Mouse (Mus musculus) ovary, postnatal 14 days (tissue): ENCODE data around the gene Gsta1.
"Not testable (repeated sequence)": the region's sequence is repeated elsewhere in the genome, so short reads cannot be mapped to it uniquely, and the experiment has no call there.

Experiments
- DNase-seq: peaks from one replicate; pipeline ENCODE4 v3.0.0; 2022; ENCODE audit warnings: low spot score

Gene Gsta1

DNA sequence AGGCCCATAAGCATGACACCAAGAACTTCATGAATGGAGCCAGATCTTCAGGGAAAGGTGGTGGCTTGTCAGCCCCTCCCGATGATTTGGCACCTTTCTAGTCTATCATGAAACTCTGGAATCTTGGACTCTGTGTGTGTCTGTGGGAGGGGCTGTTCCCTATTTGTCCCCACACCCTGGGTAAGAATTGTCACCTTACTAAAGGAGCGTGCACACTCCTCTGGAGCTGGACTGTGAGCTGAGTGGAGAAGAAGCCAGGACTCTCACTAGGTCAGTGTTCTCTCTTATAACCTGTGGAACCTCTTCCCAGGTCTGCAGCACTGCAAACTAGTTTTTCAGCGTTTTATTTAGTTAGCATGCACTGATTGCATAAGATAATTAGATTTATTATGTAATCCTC is at the start of gene Gsta1:
TSS of gene Gsta1 (plus strand) at position 196 of the 400 bp plus-strand sequence.
- not testable (repeated sequence) for DNase-seq

DNA sequence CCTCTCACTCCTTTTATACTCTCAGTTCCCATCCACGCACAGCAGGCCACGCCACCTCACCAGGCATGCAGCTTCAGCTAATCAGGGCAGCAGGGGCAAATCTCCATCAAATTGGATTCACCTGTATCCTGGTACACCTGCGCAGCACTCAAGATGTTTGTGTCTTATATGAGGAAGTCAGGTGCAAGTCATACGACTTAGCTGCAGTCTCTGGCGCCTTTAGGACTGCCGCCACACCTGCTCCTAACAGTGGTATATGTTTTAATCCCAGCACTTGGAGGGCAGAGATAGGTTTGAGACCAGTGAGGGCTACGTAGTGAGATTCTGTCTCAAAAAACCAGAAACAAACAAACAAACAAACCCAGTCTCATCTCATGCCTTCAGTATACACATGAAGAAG is 48.0 kb upstream of the Gsta1 start, which contains the start of gene Gsta4:
TSS of gene Gsta4 (plus strand) at position 301 of the 400 bp plus-strand sequence.
- DNase-seq = not testable (repeated sequence)

DNA sequence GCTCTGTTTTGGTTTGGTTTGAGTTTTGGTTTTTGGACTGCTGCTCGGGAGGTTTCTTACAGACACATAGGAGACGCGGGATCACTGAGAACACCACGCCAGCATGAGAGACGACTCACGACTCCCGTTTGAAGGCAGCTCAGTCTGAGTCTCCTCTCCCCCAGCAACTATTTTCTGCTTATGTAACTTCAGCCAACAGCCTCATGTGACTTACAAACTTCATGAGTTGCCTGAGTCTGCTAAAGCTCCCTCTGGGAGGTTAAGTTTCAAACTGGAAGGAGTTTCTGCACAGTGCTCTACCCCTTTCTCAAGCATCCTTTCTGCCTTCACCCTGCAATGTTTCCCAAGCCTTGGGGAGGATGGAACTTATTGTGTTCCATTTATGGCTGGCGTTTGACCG is 44.8 kb upstream of the Gsta1 start:
- DNase-seq = no peak

DNA sequence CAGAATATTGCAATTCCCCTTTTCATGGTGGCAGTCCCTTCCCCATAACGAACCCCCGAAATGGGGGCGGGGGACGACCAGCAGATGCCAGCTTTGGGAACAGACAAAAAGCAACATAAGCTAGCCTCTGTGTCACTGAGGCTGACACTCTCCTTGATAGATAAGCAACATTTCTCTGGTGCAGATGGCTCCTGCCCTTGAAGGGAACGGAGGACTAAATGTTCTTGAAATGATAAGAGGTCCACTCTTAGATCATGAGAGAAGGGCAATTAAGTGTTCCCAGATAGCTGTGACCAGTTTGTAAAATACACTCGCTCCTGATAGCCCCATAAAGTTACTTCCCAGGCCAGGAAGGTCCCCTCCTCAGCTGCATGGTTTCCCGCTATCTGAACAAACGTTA is 41.5 kb upstream of the Gsta1 start:
- DNase-seq = no peak

DNA sequence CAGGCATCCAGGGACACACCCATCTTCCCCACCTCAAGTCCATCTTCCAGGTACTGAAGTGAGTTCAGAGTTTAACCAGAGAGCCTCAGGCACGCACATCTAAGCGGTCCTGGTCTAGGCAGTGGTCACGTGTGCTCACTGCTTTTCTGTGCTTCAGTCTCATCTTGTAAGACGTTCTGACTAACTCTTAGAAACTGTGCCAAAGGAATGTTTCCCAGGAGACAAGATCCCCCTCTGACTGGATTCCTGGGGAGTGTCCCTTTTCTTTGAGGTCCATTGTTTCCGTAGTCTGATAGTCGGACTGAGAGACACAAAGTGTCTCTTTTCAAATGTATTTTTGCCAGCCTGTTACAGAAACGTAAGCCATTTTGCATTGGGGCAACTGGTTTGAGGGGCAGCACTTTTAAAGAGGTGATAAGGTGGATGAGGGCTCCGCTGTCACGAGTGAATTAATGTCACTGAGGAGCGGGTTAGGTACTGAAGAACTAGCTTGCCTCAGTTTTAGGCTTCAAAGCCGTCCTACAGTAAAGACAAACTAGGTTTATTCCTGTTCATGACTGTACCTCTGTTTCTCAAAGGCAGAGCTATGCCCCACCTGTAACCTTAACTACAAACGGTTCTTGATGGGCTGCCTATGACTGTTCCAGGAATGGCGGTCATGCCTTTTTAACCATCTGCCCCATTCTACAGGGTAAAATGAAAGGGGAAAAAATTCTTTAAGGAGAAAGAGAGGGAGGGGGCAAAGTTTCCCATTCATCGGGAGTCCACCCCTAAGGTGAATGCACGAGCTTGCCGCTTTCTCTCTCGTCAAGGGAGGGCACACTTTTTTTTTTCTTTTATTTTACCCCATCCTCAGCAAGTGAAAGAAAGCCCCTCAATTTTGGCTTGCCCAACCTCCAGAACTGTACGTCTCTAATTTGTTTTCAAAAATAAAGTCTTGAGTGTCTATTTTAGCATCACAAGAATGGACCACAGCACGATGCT is 39.5 kb upstream of the Gsta1 start:
- no peak for DNase-seq

DNA sequence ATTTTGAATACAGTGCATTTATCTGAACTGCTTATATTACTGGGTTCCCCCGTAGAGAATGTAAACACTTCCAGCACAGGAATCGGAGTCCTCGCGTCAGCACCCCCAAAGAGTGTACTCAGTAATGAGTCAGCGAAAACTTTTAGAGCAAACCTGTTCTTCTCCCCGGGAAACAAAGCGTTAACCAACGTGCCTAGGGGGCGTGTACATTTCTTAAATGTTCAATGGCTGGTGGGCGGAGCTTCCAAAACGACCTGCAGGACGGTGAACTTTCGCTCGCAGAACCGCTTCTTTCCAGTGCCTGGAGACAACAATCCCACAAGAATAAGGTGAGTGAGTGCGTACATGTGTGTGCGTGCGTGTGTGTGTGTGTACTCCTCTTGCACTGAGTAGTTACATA is 38.7 kb upstream of the Gsta1 start:
- DNase-seq = peak; percentile 51

DNA sequence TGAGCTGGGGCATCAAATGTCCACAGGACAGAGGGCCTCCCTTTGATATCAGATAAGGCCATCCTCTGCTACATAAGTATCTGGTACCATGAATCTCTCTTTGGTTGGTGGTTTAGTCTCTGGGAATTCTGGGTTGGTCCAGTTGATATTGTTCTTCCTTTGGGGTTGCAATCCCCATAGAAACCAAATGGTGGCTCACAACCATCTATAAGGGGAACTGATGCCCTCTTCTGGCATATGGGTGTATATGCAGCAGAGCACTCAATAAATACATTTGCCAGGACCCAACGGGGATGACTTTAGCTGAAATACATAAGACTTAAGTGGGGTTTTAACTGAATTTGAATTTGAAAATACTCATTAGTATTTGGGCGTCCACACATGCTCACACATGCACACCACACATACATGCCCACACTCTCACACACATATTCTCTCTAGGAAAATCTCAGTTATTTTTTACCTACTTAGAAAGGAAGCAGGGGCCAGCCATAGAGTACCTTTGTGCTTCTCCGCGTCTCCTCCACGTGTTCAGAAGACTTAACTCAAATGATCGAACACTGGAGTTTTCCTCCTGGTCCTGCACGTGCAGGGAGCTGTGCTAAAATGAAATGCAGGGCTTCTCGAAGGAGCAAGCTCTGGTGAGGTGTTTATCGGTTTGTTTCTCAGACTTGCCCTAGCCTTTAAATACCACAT is 36.4 kb upstream of the Gsta1 start:
- peak; percentile 42 for DNase-seq

DNA sequence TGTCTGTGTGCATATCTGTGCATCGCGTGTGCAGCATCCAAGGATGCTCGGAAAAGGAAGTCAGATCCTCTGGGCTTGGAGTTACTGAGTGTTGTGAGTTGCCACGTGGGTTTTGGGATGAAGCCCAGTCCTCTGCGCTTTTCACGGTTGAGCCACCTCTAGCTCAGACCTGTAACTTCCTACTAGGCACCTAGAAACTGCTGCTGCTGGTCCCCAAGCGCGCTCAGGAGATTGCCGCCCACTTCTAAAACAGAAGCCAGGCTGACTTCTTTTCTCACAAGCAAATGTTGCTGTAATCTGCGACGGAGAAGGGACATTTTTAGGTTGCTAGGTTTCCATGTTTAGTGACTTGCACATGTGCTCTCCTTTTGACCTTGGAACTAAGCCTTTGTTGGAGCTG is 35.4 kb upstream of the Gsta1 start:
- DNase-seq = no peak

DNA sequence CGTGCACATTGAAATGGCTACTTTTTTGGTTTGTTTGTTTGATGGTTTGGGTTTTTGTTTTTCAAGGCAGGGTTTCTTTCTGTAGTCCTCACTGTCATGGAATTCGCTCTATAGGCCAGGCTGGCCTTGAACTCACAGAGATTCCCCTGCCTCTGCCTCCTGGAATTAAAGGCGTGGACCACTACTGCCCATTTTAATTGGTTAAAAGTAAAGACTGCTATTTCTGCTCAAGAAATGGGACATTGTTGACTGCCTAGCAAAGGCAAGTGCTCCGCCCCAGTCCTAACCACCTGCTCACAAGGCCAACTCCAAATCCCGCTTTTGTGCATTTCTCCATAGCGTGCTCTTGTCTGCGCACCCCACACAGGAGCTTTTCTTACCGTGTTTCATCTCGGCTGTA is 32.7 kb upstream of the Gsta1 start:
- DNase-seq = no peak

DNA sequence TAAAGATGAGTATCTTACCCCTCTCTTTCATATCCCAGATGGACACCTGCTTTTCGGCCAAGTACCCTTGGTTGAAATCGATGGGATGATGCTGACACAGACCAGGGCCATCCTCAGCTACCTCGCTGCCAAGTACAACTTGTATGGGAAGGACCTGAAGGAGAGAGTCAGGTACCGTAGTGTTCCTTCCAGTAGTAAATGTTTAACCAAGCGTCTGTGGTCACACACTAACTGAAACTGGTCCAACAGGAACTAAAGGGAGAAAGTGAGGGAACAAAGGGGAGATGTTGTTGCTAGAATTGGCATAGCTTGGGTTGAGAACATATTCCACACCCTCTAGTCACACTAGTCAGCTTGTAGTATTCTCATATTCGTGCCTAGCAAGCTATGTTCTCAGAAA is 26.3 kb upstream of the Gsta1 start:
- no peak for DNase-seq

DNA sequence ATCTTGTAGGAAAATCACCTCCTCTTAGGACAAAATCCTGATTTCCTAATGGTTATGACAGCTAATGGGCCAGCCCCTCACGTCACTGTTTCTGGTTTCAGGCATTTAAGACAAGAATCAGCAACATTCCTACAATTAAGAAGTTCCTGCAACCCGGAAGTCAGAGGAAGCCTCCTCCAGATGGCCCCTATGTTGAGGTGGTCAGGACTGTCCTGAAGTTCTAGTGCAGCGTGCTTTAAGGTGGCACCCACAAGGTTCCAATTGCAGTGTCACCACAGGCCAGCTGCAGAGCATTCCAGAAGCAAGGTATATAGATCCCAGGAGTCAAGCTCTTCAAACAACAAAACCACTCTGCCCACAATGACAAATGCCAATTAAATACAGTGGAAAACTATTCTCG is 21.5 kb upstream of the Gsta1 start:
- no peak for DNase-seq

DNA sequence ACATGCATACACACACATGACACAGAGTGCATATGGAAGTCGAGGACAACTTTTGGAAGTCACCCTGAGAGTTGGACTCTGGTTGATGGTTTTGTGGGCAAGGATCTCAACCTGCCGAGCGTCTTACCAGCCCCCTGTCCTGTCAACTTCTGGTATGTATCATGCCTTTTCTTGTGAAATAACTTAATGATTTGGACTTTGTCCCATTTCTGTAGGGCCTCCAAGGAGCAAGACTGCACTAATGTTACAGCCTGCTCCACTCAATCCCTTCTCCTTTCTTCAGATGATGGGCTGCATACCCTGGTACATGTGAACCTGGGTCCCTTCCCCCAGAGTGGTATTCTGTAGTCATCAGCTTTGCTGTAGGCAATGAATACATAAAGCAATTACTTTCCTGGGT is 20.4 kb upstream of the Gsta1 start:
- DNase-seq = no peak

DNA sequence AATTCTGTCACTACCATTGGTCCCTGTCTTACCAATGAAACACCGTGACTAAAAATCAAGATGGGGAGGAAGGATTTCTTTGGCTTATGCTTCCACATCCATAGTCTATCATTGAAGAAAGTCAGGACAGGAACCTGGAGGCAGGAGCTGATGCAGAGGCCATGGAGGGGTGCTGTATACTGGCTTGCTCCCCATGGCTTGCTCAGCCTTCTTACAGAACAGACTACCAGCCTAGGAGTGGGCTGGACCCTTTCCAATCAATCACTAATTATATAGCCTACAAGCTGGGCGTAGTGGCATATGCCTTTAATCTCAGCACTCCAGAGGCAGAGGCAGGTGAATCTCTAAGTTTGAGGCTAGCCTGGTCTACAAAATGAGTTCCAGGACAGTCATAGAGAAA is 19.6 kb upstream of the Gsta1 start:
- no peak for DNase-seq

DNA sequence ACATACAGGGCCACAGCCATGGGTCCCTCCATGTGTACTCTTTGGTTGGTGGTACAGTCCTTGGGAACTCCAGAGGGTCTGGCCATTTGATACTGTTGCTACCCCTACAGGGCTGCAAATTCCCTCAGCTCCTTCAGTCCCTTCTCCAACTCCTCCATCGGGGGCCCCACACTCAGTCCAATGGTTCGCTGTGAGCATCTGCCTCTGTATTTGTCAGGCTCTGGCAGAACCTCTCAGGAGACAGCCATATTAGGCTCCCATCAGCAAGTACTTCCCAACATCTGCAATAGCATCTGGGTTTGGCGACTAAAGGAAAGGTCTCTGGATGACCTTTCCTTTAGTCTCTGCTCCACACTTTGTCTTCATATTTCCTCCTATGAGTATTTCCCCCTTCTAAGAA is 18.9 kb upstream of the Gsta1 start:
- DNase-seq = no peak

DNA sequence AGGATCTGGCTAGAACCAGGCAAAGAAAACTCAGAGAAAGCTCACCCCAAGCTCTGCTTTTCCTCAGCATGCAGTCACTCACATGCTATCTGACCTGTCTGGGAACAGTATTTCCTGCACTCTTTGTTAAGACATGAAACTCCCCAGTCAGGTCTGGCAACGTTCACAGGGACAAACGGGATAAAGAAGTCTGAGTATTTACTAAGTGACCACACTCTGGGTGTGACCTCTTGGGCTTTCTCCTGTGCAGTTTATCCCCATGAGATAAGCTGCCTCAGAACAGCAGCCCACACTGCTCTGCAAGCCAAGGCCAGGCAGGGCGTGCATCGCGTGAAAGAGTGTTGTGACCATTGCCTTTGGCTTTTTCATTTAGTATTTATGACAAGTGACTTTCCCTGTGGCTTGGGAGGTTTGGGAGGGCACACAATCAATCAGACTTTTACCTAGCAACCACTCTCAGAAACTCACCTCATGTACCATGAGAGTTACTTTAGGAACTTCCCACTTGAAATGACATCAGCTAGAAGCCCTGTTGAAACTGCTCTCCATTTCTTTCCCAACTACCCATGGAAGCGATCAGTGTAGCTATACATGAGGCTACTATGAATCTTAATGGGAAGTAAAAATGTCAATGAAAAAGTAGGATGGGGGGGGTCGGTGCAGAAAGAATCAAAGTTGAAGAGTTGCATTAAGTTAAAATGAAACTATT is 18.0 kb upstream of the Gsta1 start:
- DNase-seq = no peak

DNA sequence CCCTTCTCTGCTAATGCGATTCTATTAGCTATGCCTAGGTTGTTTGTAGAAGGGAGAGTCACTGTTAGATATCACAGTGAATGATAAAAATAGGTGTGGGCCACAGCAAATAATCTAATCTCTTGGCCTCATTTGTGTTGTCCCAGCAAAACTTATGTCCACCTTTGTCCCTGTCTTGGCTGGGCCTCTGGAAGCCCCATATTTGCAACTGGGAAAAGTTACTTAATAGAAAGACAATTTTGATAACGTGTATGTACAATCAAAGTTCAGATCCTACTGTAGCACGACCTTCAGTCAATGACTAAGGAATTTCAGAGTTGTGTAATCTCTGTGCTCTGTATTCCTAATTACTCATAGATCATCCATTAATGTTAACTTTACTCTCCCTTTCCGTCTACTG is 13.4 kb upstream of the Gsta1 start:
- no peak for DNase-seq

DNA sequence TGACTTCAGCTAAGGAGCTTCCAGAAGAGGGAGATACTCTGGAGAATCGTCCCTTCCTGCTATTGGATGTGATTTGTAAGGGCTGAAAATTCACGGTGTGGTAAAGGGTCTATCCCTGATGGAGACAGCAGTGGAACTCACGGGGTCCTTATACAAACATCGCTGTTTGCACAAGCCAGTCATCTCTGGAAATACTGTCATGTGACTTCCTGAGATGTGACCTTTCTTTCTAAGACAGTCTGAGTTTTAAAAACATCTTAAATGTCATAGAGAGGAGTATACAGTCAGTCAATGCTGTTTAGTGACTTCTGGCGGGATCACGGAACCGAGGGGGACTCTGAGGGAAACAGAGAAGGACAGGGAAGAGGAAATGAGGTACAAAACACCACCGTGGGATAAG is 7.8 kb upstream of the Gsta1 start:
- DNase-seq = no peak

DNA sequence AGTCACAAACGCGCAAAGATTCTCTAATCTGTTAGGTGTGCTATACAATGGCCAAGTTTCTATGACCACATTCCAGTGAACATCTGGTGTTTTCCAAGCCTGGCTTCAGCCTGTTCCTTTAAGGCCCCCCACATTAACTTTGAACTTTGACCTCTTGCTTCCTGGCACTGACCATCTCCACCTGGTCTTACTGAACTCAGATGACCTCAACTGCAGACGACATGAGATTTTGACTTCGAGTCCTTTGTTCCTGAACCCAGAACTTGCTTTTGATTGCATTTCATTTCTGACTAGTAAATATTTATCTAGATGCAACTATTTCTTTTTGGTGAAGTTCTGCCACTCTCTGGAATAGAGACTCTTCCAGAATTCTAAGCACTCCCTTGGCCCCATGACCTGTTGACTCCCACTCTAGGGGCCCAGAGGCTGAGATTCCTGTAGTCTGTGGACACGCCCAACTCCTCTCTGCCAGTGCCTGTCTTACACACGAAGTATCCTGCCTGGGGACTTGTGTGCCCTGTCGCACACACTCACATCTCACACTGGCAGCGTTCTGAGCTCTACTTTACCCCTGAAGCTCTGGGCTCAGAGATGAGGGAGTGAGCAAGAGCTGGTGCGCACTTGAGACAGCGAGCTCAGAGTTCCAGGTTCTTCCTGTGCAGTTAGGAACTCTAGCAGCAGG is 7.1 kb upstream of the Gsta1 start:
- DNase-seq = no peak

DNA sequence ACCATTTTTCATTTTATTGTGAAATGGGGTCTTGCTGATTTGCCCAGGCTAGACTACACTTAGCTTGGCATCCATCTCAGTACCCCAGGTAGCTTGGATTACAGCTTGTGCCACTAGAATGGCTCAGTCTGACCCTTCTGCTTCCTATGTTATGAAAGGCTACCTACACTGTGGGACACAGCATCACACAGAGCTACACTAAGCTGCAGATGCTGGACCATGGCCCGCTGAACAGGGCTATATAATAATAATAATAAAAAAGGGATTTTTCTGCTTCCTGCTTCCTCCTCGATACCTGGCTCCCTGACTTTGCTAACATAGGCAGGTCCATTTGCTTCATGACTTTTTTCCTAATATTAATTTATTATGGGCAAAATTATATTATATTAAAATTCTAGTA is 6.0 kb upstream of the Gsta1 start:
- DNase-seq = no peak

DNA sequence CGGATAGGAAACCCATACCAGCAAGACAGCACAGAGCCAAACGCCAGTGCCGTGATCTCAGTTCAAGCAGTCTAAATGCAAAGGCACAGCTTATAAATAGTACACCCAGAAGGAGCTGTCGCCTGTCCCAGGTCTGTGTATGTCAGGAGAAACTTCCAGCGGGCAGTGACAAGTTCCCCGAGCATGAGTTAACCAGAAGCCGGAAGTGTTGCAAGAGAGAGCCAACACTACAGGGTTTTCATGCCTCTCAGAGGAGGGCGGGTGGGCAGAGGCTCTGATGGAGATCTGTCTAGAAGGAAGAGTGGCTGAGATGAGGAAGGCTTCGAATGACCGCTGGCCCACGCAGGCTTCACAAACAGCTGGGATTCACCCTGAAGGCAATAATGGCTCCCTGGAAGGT is 5.2 kb upstream of the Gsta1 start:
- DNase-seq = no peak

DNA sequence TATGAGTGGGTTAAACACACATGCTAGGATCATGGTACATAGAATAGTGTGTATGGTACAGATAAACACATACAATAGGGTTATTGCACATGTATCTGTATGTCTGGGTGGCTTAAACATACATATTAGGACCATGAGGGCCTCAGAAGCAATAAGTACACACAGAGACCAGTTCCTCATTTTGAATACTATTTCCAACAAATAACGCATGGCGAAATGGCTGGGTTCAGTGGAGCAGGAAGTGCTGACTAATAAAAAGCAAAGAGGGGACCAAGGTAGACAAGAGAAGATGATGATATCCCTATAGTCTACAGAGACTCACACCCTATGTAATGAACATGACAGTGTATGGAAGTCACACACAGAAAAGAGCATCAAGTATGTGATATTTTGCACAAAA is 2.3 kb upstream of the Gsta1 start:
- DNase-seq = no peak

DNA sequence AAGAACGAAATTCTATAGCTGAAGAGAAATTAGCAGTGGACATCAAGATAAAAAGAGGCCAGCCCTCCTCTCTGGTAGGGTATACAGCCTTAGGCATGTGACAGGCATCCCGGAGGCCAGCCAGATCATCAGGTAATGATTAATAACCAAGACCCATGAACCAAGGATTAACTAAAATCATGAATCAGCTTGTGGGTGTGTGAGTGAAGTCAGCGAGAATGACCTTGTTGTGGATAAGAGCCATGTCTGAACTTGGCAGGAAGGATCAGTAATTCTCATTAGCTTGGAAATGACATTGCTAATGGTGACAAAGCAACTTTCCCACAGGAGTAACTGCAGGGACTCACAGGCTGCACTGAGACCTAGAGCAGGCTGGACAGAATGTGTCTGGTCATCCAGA is 798 bp upstream of the Gsta1 start:
- not testable (repeated sequence) for DNase-seq
